Mouse (Mus musculus): ENCODE measurements around the gene Espn. TPM values are rescaled to one million over a fixed set of nuclear protein-coding genes. Genes with fewer than 3 reads are reported as not detected.

Gene Espn
- polyA plus RNA-seq, 1 experiment from 2014 or later = 10.1 TPM

GRCm38 (mm10) chr4:152179946-152180660, 27.9 kb upstream of the Espn start:
- Histone ChIP-seq H3K9ac (ENCODE audit: low read length) (no peak overlapping the region), H3K27me3 (ENCODE audit: control insufficient read depth, insufficient read depth, low read depth, low read length) (0 out of 2 replicates have a peak, but pooled peaks cover 2% of the 10 kb centered on the region), H3K4me3 (ENCODE audit: low read length) (no peak overlapping the region), H3K27ac (ENCODE audit: low read length) (no peak overlapping the region), H3K36me3 (ENCODE audit: control insufficient read depth, insufficient read depth, low read length) (no peaks in the 10 kb centered on the region), H3K4me2 (ENCODE audit: low read depth, low read length) (no peak overlapping the region), H3K4me1 (replicated peaks; ENCODE audit: control insufficient read depth, insufficient read depth, low read length) (peaks cover 11% of the 10 kb centered on the region), H3K9me3 (ENCODE audit: control insufficient read depth, low read length) (no peaks in the 10 kb centered on the region)
- 81% methylated on average over 16 of the region's 16 CpGs for WGBS
- no peak for ATAC-seq (ENCODE audit: low read depth)

GRCm38 (mm10) chr4:152178916-152179705, 26.9 kb upstream of the Espn start:
- Histone ChIP-seq H3K27ac (ENCODE audit: low read length) (no peak overlapping the region), H3K36me3 (ENCODE audit: control insufficient read depth, insufficient read depth, low read length) (no peaks in the 10 kb centered on the region), H3K4me1 (replicated peaks; ENCODE audit: control insufficient read depth, insufficient read depth, low read length) (peaks cover 7% of the 10 kb centered on the region), H3K4me2 (ENCODE audit: low read depth, low read length) (peak overlapping the region; percentile 94), H3K27me3 (ENCODE audit: control insufficient read depth, insufficient read depth, low read depth, low read length) (0 out of 2 replicates have a peak, but pooled peaks cover 2% of the 10 kb centered on the region), H3K9ac (ENCODE audit: low read length) (peak overlapping the region; percentile 65), H3K4me3 (ENCODE audit: low read length) (peak overlapping the region; percentile 69), H3K9me3 (ENCODE audit: control insufficient read depth, low read length) (no peaks in the 10 kb centered on the region)
- ATAC-seq (ENCODE audit: low read depth) = no peak
- 22% methylated on average over 16 of the region's 16 CpGs for WGBS

- WGBS = 1% methylated on average over 35 of the region's 35 CpGs
- Histone ChIP-seq H3K36me3 (ENCODE audit: control insufficient read depth, insufficient read depth, low read length) (no peaks in the 10 kb centered on the region), H3K9ac (ENCODE audit: low read length) (peak overlapping the region; percentile 65), H3K4me1 (replicated peaks; ENCODE audit: control insufficient read depth, insufficient read depth, low read length) (peaks cover 7% of the 10 kb centered on the region), H3K27me3 (ENCODE audit: control insufficient read depth, insufficient read depth, low read depth, low read length) (0 out of 2 replicates have a peak, but pooled peaks cover 2% of the 10 kb centered on the region), H3K4me3 (ENCODE audit: low read length) (peak overlapping the region; percentile 69), H3K9me3 (ENCODE audit: control insufficient read depth, low read length) (no peaks in the 10 kb centered on the region), H3K4me2 (ENCODE audit: low read depth, low read length) (peak overlapping the region; percentile 94), H3K27ac (ENCODE audit: low read length) (no peak overlapping the region)
- peak; percentile 52 for ATAC-seq (ENCODE audit: low read depth)
Observed at GRCm38 (mm10) chr4:152178344-152178864, 26.2 kb upstream of the Espn start.

- ATAC-seq (ENCODE audit: low read depth) = peak; percentile 98
- 0 out of 2 replicates have a peak, but pooled peaks cover 2% of the 10 kb centered on the region for H3K27me3 ChIP-seq (ENCODE audit: control insufficient read depth, insufficient read depth, low read depth, low read length)
- H3K36me3 ChIP-seq (ENCODE audit: control insufficient read depth, insufficient read depth, low read length) = no peaks in the 10 kb centered on the region
- no peaks in the 10 kb centered on the region for H3K9me3 ChIP-seq (ENCODE audit: control insufficient read depth, low read length)
- peak within 1 kb of the TSS; percentile 71 for H3K27ac ChIP-seq (ENCODE audit: low read length)
- under 1% methylated on average over 92 of the region's 108 CpGs for WGBS
- peak within 1 kb of the TSS; percentile 69 for H3K4me3 ChIP-seq (ENCODE audit: low read length)
- H3K4me2 ChIP-seq (ENCODE audit: low read depth, low read length) = peak within 1 kb of the TSS; percentile 94
- H3K9ac ChIP-seq (ENCODE audit: low read length) = peak within 1 kb of the TSS; percentile 89
- peaks cover 7% of the 10 kb centered on the region for H3K4me1 ChIP-seq (replicated peaks; ENCODE audit: control insufficient read depth, insufficient read depth, low read length)
Observed at GRCm38 (mm10) chr4:152177537-152178343, 25.6 kb upstream of the Espn start, which contains the start of gene Acot7. Acot7 (plus strand) TSS chr4:152178134.

DNA sequence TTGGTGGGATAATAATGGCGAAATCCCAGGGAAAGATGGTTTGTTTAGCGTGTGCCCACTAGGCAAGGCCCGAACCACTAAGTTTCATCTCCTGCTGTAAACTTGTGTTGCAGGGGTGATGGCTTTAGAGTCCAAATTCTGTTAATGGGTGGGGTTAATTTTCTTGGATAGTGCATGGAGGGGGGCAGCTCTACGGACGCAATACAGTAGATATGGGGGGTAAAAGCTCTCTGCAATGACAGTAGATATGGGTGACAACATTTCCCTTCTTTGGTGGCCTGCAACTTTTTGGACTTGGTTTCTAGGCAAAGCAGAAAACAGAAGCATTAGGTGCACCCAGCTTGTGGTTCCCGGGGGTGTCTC, 25.0 kb upstream of the Espn start:
- Histone ChIP-seq H3K4me2 (ENCODE audit: low read depth, low read length) (peak overlapping the region; percentile 94), H3K27me3 (ENCODE audit: control insufficient read depth, insufficient read depth, low read depth, low read length) (0 out of 2 replicates have a peak, but pooled peaks cover 2% of the 10 kb centered on the region), H3K4me3 (ENCODE audit: low read length) (peak overlapping the region; percentile 69), H3K9ac (ENCODE audit: low read length) (peak overlapping the region; percentile 89), H3K36me3 (ENCODE audit: control insufficient read depth, insufficient read depth, low read length) (no peaks in the 10 kb centered on the region), H3K9me3 (ENCODE audit: control insufficient read depth, low read length) (no peaks in the 10 kb centered on the region), H3K4me1 (replicated peaks; ENCODE audit: control insufficient read depth, insufficient read depth, low read length) (peaks cover 7% of the 10 kb centered on the region), H3K27ac (ENCODE audit: low read length) (no peak overlapping the region; the same call in 1 of the 2 replicates)
- WGBS = 55% methylated on average over 6 of the region's 6 CpGs
- no peak for ATAC-seq (ENCODE audit: low read depth)

GRCm38 (mm10) chr4:152176638-152177037, 24.5 kb upstream of the Espn start:
- no peak for ATAC-seq (ENCODE audit: low read depth)

GRCm38 (mm10) chr4:152173956-152174355, 21.8 kb upstream of the Espn start:
- H3K4me2 ChIP-seq (ENCODE audit: low read depth, low read length) = no peak overlapping the region
- peaks cover 1% of the 10 kb centered on the region; the same call in 1 of the 2 replicates for H3K4me1 ChIP-seq (replicated peaks; ENCODE audit: control insufficient read depth, insufficient read depth, low read length)
- H3K36me3 ChIP-seq (ENCODE audit: control insufficient read depth, insufficient read depth, low read length) = no peaks in the 10 kb centered on the region
- H3K9me3 ChIP-seq (ENCODE audit: control insufficient read depth, low read length) = 0 out of 2 replicates have a peak, but pooled peaks cover 3% of the 10 kb centered on the region
- H3K9ac ChIP-seq (ENCODE audit: low read length) = no peak overlapping the region
- ATAC-seq (ENCODE audit: low read depth) = no peak
- H3K4me3 ChIP-seq (ENCODE audit: low read length) = no peak overlapping the region
- H3K27ac ChIP-seq (ENCODE audit: low read length) = no peak overlapping the region
- no peaks in the 10 kb centered on the region for H3K27me3 ChIP-seq (ENCODE audit: control insufficient read depth, insufficient read depth, low read depth, low read length)
- WGBS = 52% methylated on average over 9 of the region's 9 CpGs

More at GRCm38 (mm10) chr4:152176638-152177037, 24.5 kb upstream of the Espn start:
- Histone ChIP-seq H3K27me3 (ENCODE audit: control insufficient read depth, insufficient read depth, low read depth, low read length) (0 out of 2 replicates have a peak, but pooled peaks cover 2% of the 10 kb centered on the region), H3K9ac (ENCODE audit: low read length) (no peak overlapping the region), H3K36me3 (ENCODE audit: control insufficient read depth, insufficient read depth, low read length) (no peaks in the 10 kb centered on the region), H3K4me2 (ENCODE audit: low read depth, low read length) (no peak overlapping the region), H3K9me3 (ENCODE audit: control insufficient read depth, low read length) (0 out of 2 replicates have a peak, but pooled peaks cover under 1% of the 10 kb centered on the region), H3K4me3 (ENCODE audit: low read length) (no peak overlapping the region), H3K27ac (ENCODE audit: low read length) (no peak overlapping the region), H3K4me1 (replicated peaks; ENCODE audit: control insufficient read depth, insufficient read depth, low read length) (peaks cover 7% of the 10 kb centered on the region)
- 74% methylated on average over 3 of the region's 3 CpGs for WGBS

GRCm38 (mm10) chr4:152173041-152173440, 20.9 kb upstream of the Espn start:
- ATAC-seq (ENCODE audit: low read depth) = no peak
- H3K36me3 ChIP-seq (ENCODE audit: control insufficient read depth, insufficient read depth, low read length) = no peaks in the 10 kb centered on the region
- H3K27ac ChIP-seq (ENCODE audit: low read length) = no peak overlapping the region
- under 1% methylated on average over 5 of the region's 5 CpGs for WGBS
- H3K4me1 ChIP-seq (replicated peaks; ENCODE audit: control insufficient read depth, insufficient read depth, low read length) = no peaks in the 10 kb centered on the region; the same call in 1 of the 2 replicates
- H3K4me3 ChIP-seq (ENCODE audit: low read length) = no peak overlapping the region
- H3K9me3 ChIP-seq (ENCODE audit: control insufficient read depth, low read length) = 0 out of 2 replicates have a peak, but pooled peaks cover 3% of the 10 kb centered on the region
- no peak overlapping the region for H3K4me2 ChIP-seq (ENCODE audit: low read depth, low read length)
- no peaks in the 10 kb centered on the region for H3K27me3 ChIP-seq (ENCODE audit: control insufficient read depth, insufficient read depth, low read depth, low read length)
- no peak overlapping the region for H3K9ac ChIP-seq (ENCODE audit: low read length)
